Mouse (Mus musculus): ENCODE measurements around the gene Tfap2e.

Tfap2e gene

DNA sequence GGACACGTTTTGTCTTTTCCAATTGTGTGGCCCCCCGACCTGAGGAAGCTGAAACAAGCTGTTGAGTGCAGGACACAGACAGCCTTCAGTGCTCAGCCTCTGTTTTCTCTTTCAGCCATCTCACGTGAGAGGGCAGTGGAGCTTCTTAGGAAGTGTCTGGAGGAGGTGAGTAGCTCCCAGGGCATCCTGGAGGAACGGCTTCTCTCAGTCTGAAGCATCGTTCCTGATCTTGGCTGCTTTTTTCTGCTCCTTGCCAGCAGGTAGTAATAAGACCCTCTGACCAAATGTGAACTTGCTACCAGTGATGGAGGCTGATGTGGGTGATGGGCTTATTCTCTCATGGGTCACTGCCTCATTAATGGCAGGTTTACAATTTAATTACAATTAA, 28.6 kb downstream of the Tfap2e start:
- in situ Hi-C loops (cut with MboI, MseI) = no loop called here

DNA sequence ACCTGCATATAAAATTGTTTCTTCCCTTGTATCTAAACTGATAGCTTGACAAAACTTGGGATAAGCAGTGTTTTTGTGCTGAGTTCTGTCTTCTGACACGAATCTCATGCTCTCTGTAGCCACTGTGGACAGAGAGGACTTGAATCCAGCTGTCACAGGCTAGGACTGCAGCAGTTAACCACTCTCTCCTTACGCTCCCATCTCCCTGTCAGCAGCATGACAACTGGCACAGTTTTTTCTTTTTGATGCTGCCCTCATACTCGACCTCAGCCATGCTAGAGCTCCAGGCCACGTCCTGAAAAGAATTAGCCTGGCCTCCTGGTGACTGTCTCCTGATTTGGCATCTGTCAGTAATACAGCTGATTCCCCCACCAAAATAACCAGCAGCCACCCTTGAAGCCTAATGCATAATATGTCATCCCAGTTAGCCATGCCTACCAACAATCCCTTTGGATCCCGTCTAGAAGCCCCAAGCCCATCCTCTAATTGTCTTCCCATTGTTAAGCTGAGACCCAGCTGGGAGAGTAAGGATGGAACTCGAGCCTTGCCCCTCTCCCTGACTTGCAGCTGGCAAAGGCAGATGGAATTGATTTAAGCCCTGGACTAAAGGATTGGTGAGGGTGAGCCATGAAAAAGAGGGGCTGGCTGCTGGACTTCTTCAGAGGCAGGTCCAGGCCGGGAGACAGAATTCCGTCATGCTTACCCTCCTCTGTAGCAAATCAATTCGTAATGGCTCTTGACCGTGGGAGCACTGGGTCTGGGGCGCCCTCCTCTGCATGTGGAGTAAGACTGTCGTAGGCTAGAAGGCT, 29.2 kb downstream of the Tfap2e start:
- in situ Hi-C loops (cut with MboI, MseI) = no loop called here

DNA sequence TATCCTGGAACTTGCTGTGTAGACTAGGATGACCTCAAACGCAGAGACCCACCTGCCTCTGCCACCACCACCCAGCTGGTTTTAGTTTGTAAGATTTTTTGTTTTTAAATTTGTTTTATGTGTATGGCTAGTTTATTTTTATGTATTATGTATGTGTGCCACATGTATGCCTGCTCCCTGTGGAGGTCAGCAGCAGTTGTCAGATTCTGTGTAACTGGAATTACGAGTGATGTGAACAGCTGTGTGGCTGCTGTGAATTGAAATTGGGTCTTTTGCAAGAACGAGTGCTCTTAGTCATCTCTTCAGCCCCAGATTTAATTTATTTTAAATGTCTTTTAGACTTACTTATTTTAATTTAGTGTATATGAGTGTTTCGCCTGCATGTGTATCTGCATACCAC, 39.1 kb downstream of the Tfap2e start:
- in situ Hi-C loops (cut with MboI, MseI) = no loop called here

DNA sequence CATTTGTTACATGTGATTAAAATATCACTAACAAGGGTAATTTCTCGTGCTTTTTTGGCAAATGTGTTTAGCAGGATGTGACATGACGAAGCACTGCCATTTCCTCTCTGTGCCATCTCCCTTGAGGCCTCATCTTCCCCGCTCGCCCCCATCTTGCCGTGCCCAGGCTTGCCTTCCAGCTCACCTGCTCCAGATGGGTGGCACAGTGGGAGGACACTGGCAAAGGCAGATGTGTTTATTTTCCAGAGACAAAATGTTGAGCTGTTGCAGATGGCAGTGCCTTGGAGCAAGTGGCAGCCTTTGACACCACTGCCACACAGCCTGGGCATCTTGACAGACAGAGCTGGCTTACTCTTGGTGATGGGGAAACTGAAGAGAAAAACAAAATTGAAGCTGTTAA, 43.0 kb downstream of the Tfap2e start:
- in situ Hi-C loops (cut with MboI, MseI) = no loop called here

DNA sequence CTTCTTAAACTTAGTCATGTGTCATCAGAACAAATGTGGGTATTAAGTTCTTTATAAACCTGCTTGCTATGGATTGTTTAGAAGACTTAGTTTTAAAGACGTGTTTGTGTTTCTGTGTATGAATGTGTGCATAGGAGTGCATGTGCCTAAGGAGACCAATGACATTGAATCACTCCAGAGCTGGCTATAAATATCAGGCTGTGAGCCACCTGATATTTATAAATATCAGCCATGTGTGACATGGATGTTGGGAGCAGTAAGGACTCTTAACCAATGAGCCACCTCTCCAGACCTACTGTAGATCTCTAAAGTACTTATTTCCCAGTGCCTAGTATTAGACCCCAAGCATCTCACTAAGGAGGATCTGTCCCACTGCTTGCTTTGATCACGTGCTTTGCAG, 46.6 kb downstream of the Tfap2e start:
- in situ Hi-C loops (cut with MboI, MseI) = no loop called here

DNA sequence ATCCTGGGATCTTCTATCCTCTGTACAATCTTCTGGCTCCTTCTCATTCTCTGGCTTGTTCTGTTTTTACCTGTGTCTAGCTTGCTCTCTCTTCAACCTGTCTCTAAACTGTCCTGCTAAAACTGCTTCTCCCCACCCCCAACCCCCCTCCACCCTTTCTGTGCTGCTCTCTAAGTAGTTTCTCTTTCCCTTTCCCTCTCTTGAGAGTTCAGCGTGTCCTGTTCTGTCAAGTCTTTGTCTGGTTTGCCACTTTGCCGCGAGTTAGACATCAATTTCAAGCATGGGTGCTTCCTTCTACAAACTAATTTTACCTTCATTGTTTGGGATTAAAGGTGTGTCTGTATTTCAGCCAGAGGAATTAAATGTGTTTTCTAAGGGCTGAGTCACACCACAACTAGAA, 53.0 kb downstream of the Tfap2e start:
- in situ Hi-C loops (cut with MboI, MseI) = no loop called here

DNA sequence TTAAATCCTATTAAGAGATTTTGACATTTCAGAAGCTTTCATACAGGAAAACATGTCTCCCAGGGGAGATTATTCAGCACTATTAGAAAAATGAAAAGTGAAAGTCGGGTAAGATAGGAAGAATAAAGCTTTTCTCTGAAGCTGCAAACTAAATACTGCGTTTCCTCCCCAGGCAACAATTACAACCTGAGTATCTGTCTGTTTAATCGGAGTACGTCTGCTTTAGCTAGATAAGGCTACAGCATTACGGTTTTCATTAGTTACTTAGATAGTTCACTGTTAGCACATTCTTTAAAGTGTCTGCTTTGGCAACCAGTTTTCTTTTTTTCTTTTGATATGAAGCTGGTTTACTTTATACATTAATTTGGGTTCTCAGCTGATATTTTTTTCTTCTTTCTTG, 53.7 kb downstream of the Tfap2e start:
- in situ Hi-C loops (cut with MboI, MseI) = no loop called here

DNA sequence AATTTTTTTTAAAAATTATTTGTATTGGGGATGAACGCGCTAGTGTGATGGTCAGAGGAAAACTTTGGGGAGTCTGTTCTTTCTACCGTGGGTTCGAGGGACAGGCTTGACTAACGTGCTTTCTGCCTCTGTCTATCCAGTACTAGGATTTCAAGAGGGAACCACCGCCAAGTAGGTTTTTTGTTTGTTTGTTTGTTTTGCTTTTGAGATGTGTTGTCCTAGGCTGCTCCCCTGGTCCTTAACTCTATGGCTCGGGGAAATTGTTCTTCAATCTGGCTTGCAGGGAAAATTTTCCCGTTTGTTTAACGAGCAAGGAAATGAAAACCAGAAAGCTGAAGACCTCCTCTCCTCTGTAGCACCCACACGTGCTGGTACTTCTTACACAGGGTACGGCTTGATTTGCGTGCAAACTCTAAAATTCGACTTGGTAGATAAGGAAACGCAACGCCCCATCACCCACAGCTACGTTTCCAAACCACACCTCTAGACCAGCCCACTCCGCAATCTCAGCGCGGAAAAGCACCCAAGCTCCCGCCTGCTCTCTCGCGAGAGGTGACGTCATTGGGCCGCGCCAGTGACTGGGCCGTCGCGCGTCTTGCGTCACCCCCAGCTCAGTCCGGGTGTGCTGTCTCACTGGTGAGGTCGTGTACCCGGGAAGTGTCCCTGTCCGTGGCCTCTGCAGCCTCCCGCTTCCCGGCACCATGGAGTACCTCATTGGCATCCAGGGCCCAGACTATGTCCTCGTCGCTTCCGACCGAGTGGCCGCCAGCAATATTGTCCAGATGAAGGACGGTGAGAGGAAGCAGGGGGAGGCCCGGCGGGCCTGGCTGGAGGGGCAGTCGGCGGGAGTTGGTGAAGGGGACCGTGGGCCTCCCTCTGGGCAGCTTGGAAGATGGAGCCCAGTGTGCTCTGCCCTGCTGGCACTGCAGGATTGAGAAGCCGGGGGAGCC, 58.7 kb downstream of the Tfap2e start, which contains the start of gene Psmb2:
Gene Psmb2 (plus strand): TSS at position 577 of the 950 bp plus-strand sequence.
- in situ Hi-C loops (cut with MboI, MseI) = no loop called here

DNA sequence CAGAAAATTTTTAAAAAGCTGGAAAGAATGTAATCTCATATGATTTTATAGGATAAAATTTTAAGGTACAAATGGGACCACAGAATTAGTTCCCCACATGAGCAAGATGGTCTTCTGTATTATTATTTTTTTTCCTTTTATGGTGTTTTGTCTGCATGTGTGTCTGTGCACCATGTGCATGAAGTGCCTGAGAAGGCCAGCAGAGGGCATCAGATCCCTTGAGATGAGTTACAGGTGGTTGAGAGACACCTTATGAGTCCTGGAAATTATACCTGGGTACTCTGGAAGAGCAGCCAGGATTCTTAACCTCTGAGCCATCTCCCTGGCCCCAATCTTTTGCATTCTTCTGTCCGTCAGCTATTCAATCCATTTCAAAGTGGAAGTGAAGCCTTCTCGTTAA, 69.0 kb downstream of the Tfap2e start:
- in situ Hi-C loops (cut with MboI, MseI) = loop anchor here (5.0 kb wide), 1 partner anchor 40 kb away; no protein-coding TSS in a partner anchor
